Mouse (Mus musculus) heart, adult 18-20 months (tissue): ENCODE results near the gene Myh7. TPM values are rescaled to one million over a fixed set of nuclear protein-coding genes. Genes with fewer than 3 reads are reported as not detected.
"Not testable (repeated sequence)": the region's sequence is repeated elsewhere in the genome, so short reads cannot be mapped to it uniquely, and the experiment has no call there.

Source experiments
- DNase-seq, 2 experiments: peaks; one replicate each; pipeline ENCODE4 v3.0.0; 2021 to 2022; ENCODE audit warnings: mixed read lengths in 1 of 2
- total RNA-seq, 2 experiments: library from RNA; stranded (reverse); gene quantifications; 2 replicates each; pipeline ENCODE4 v1.2.3; 2021

The Myh7 gene
- total RNA-seq, 2 experiments from 2014 or later, result 1,849 to 2,242 TPM

DNA sequence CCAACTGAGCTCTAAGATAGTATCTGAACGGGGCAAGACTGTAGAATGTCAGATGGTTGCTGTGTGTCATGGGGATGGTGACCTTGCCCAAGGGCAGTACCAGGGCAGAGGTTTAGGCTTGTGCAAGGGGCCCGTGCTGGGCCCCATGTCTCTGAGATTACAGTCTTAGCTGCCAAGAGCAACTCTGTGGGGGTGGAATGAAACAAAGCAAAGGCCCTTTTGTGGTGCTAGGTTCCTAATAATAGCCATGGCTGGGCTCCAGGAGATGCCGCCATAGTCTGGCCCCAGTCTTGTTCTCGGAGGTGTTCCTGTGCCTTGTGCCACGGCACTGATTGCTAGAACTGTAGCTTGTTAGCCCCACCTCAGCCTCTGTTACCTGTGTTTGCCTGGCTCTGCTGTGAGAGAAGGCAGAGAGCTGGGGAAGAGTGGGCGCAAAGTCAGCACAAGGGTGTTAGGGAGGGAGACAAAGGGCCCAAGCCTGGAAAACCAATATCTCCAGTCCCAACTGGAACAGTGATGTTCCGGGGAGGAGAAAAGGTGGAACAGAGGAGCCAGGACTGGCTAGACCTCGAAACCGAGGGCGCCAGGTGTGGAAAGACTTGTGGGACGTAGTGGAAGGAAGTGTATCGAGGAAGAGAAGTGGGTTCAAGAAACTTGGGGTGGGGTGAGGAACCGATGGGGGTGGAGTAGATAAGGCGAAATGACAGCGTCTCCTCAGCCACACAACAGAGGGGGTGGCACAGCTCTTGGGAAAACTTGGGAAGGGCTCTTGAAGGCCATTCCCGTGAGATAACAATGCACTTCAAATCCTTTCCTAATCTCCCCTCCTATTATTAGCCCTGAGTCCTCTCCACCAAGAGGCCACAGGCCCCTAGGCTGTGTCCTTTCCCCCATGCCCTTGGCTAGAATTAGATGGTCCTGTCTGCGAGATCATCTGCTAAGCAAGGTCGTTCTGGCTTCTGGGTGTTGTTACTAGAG lies 9.7 kb upstream of the Myh7 start:
- DNase-seq, result peak; percentile 81 to 86

DNA sequence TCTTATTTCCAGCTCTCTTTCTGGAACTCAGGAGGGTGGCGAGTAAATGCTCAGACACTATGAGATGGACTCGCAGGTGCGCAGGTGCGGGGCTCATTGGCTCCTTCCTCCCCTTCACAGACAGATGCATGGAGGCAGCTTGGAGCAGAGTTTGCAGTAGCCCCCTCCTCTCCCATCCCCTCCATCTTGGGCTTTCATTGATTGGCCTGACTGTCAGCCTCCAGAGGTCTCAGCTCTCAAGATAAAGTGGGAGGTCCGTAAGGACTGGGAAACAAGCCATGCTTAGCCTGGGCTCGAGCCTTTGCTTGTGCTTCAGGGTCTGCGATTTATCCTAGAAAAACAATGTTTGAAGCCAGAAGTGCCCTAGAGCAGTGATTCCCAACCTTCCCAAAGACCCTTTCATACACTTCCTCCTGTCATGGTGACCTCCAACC lies 8.3 kb upstream of the Myh7 start:
- no peak for DNase-seq

DNA sequence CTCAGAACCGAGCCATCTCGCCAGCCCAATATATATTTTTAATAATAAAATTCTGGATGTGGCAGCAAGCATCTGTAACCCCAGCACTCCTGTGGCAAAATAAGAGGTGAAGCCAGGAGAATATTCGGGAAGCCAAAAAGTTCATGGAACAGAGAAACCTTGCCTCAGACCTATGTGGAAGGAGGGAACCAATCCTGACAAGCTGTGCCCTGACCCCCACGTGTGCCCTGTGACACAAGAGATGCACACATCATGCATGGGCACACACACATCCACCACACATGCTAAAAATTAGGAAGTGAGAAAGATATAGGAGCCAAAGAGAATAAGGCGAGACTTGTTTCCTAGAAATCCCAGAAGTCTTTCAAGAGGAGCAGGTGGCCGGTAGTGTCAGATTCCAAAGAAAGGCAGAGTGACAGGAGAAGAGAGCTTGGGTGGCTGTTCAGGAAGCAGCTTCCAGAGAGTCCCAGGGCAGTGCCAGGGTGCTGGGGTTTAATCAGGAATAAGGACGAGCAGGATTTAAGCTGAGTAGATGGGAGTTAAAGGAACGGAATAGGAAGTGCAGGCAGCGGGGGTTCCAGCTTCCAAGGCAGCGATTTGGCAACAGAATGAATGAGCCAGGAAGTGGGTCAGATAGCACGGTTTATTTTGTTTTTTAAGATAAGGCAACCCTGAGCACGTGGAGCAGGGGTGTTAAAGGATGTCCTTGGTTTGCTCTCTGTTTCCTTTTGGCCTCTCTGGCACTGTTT lies 7.7 kb upstream of the Myh7 start:
- DNase-seq, result peak in 1 of 2 experiments; percentile 65

DNA sequence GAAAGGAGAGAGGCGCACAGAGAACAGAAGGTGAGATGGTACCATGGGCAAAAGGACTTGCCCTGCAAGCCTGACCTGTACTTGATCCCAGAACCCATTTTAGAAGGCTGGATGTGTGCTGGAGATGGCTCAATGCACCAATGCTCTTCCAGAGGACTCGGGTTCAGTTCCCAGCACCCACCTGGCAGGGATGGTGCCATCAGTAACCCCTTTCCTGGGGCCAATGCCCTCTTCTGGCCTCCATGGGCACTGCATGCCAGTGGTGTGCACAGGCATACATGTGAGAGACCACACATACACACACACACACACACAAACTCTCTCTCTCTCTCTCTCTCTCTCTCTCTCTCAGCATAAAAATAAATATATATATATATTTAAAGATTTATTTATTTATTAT lies 7.0 kb upstream of the Myh7 start:
- no peak for DNase-seq

DNA sequence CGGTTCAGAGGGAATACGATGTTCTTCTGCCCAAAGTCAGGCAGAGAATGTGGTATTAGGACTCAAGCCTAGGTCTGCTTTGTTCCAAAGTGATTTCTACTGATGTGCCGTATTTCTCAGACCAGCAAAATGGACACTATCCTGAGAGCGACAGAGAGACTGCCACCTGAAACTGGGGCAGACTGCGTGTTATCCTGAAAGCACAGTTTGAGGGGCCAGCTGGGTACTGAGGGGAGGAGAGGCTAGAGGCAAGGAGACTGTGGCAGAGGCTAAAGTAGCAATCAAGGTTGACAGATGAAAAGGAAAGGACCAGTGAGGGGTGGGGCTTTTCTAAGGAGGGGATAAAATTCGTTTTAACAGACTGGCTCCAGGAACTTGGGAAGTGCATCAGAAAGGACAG lies 6.4 kb upstream of the Myh7 start:
- no peak for DNase-seq

DNA sequence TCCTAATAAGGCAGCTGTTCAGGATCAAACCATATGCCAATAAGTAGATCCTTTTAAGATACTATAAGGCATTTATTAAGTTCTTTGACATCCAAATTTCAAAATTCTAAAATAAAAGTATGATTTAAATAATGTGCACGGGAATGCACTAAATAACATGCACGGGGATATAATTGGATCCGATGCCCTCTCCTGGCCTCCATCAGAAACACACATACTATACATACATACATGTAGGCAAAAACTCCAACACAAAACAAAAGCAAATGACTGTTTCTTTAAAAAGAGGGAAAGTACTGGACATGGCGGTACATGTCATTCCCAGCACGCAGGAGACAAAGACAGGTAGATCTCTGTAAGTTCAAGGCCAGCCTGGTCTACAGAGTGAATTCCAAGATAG lies 5.4 kb upstream of the Myh7 start:
- not testable (repeated sequence) for DNase-seq

DNA sequence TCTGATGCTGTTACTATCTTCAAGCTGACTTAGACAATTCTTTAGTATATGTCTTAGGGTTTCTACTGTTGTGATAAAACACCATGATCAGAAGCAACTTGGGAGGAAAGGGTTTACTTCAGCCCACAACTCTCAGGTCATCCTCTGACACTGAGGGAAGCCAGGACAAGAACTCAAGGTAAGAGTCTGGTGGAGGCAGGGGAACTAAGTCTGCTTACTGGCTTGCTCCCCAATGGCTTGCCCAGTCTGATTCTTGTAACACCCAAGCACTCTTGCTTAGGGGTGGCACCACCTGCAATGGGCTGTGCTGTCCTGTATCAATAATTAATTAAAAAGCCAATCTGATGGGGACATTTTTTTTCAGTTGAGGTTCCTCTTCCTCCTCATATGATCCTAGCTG lies 4.3 kb upstream of the Myh7 start:
- no peak for DNase-seq

DNA sequence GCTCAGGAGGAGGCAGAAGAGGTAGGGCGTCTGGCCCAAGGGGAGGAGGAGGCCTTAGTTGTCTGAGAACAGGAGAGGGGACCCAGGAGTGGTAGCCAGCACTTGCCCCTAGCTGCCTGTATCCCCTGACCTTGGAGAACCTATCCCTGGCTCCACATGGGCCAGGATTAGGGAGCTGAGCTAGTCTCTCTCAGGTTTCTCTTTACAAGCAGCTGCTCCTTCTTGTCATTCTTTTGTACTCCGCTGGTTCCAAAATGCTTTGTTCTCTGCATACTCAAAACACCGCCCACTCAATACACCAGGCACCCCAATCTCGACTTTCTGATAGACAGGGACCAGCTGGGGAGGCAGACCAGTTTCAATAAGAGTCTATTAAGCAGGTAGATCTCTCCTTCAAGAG lies 2.9 kb upstream of the Myh7 start:
- peak in 1 of 2 experiments; percentile 32 for DNase-seq

DNA sequence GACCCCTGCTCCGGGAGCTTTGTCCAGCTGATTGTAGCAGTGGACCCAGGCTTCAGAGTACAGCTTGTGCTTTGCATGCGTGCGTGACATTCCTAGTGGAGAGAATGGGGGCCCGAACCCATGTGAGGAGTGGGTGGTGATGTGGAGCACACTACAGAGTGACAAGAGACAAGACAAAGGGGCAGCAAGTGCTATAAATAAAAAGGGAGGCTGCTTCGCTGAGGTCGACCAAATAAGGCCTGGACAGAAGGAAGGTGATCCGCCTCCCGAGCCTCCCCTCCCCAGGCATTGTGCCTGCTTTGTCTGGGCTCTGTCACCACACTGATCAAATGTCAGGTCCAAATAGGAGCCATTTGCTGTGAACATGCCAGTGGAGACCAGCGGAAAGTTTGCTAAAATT lies 2.4 kb upstream of the Myh7 start:
- peak; percentile 34 to 57 for DNase-seq

DNA sequence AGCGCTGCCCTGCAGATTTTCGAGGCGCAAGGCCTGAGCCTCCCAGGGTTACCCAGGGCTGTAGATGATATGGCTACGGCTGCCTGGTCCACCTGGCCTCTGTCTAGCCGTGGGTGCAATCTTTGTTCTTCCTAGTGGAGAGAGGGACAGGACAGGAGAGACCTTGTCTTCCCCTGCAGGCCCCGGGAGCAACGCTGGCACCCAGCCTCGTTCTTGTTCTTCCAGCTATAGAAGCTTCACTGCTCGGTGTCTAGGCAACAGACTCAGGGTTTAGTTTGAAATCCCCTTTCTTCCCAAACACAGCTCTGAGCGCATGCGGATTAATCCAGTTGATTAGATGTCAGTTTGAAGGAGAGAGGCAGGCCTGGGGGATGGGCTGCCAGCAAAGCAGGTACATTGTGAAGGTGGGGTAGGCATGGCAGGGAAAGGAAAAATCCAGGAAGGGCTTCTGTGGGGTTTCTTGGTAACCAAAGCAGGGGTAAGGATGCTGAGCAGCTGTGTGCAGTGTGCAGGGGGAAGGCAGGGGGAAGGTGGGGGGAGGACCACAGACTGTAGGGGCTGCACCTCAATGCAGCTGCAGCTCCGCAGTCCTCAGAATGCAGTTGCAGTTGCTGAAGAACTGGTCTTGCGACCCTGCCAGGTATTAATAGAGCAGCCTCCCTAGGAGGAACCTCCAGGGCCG lies 1.2 kb upstream of the Myh7 start:
- peak in 1 of 2 experiments; percentile 36 for DNase-seq

DNA sequence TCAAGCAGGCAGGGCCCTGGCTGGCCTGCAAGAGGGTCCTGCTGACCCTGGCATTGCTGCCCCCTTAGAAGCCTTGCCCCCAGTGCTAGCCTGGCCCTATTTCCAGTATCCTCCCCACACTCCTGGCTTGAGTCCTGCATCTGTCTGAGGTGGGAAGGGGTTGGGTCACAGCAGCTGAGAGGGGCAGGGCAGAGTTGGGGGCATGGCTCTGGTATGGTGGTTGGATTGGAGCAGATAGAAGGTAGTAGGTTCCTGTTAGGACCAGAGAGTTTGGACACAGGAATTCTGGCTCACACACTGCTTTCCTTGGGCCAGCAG lies 402 bp upstream of the Myh7 start:
- DNase-seq, result peak in 1 of 2 experiments; percentile 36

DNA sequence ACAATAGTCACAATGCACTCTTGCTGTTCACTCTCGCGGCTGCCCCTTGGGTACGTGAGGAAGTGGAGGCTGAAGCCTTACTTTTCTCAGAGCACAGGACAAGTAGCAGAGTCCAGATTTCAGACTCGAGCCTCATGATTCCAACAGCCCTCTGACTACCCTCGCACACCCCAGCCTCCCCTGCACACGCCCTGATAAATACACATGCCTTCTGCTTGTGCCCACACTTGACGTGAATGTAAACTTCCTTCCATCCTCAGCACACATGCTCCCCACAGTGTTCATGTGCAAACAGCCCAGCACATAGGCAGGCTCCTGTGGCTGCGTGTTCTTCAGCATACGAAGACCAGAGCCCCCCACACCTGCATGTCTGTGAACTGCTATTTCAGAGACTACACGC lies 790 bp downstream of the Myh7 start:
- DNase-seq, result no peak

DNA sequence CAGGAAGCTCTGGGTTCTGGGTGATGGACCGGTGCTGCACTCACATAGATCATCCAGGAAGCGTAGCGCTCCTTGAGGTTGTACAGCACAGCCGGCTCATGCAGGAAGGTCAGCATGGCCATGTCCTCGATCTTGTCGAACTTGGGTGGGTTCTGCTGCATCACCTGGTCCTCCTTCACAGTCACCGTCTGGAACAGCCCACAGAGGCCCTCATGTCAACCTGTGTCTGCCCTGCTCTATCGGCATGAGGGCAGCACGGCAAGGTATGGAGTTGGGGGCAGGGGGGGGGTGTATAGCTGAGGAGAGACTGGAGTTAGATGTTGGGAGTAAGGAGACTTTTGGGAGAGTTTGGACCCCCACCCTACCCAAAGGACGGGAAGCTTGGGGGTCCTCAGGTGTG lies 2.2 kb downstream of the Myh7 start:
- no peak for DNase-seq

DNA sequence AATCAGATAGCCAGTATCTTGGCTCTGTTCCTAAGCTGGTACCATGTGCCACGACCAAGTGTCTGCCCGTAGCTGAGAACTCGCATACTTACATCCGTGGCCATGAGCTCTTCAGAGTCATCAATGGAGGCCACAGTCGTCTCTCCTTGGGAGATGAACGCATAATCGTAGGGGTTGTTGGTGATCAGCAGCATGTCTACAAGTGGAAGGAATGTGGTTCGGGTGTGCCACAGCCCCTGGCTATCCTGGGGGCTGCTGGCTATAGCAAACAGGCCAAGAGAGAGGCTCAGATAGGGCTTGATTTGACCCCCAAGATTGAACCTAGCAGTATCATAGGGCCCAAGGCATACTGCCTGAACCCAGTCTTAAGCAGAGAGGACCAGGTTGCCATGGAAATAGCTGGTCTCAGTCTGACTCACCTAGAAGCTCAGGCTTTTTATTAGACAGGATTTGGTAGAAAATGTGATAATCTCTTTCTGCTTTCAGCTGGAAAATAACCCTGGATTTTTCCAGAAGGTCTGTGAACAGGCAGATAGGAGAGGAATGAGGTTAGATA lies 4.5 kb downstream of the Myh7 start:
- no peak for DNase-seq

DNA sequence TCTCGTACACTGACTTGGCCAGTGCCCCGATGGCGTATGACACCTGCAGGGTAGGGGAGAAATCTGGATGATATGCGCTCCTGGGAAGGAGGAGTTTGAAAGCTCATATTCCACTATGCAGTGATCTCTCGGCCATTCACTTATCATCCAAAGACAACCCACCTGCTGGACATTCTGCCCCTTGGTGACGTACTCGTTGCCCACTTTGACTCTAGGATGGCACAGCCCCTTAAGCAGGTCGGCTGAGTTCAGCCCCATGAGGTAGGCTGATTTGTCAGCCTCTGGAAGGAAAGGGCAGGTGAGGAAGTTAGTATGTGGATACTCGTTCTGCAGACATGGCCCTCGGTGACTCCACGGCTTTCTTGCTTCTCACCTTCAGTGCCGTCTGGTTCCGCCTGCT lies 5.5 kb downstream of the Myh7 start:
- DNase-seq, result no peak

DNA sequence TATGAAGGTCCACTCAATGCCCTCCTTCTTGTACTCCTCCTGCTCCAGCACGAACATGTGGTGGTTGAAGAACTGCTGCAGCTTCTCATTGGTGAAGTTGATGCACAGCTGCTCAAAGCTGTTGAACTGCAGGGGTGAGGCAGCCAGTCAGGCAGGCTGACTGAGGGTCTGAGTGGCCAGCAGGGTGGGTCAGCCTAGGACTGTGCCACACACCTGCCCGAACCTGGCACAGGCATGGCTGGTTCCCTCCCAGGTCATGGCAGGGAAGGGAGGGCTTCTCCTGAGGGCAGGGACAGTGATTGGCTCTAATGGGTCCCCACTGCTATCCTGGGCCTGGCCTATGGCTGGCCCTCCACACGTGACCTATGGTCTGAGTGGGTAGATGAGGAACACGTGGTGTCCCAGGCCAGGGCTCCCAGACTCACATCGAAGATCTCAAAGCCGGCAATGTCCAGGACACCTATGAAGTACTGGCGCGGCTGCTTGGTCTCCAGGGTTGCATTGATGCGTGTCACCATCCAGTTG lies 6.0 kb downstream of the Myh7 start:
- DNase-seq, result not testable (repeated sequence)

DNA sequence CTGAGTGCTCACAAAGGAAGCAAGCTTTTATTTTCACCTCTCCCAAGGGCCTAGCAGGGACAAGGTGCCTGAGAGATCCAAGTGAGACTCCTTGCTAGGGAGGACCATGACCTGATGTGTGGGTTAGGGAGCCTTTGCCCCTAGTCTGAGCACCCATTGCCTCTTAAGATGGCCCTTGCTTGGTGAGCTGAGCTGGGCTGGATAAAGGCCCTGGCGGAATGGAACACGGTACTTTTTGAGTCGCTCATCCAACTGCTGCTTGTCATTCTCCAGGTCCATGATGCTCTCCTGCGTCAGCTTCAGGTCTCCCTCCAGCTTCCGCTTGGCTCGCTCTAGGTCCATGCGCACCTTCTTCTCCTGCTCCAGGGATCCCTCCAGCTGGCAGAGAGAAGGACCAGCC lies 12.5 kb downstream of the Myh7 start:
- DNase-seq, result no peak

DNA sequence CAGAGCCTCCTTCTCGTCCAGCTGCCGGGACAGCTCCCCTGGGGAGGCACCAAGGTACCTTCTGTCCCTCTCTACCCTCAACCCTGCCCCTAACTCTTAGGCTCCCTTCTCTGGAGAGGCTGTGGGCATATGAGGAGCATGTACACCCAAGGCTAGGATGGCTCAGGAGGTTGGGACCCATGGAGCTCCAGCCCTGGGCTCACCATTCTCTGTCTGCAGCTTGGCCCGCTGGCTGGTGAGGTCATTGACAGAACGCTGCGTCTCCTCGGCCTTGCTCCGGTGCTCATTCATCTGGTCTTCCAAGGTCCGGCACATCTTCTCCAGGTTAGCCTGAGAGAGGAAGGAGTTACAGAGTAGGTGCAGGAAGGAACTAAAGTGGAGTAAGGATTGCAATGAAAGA lies 15.8 kb downstream of the Myh7 start:
- no peak for DNase-seq

DNA sequence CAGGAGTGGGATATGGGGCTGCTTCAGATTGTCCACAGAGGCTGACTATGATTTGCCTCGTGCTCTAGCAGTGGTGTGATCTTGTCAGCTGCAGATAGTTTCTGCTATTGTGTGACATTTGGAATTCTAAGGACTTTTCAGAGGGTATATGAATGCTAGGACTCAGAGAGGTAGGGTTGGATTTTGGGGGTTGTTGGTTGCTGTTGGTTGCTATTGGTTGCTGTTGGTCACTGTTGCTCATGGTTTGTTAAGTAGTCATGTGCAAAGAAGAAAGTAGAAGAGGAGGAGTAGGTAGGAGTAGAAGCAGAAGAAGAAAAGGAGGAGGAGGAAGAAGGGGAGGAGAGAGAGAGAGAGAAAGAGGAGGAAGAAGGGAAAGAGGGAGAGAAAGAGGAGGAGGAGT lies 17.8 kb downstream of the Myh7 start, which contains the start of gene Gm17428:
Gm17428 (plus strand) TSS at position 301 of the 400 bp plus-strand sequence.
- DNase-seq, result no peak

DNA sequence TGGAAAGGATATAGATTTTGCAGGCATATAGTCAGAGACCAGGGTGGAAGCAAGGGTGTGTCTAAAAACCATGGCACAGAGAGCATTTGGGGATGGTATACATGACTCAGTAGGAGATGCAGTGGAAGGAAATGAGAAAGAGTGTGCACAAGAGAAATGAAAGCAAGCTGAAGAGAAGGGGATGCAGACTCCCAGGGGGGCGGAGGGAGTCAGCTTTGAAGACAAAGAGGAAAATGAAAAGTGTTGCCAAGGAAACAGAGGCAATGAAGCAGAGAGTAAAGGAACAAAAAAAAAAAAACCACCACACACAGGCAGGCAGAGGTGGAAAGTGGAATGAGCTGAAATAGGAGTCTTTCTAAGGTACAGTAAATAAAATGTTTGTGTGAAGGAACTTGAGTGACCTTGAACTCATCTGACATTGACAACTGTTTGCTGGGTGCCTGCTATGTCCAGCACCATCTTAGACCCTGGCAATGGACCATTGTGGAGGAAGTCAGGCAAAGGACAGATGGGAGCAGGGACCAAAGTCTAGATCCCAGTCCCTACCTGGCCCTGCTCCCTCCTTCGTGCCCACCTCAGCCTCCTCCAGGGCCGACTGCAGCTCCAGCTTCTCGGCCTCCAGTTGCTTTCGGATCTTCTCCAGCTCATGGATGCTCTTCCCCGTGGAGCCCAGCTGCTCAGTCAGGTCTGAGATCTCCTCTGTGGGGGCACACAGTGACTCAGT lies 20.2 kb downstream of the Myh7 start:
- DNase-seq, result no peak

DNA sequence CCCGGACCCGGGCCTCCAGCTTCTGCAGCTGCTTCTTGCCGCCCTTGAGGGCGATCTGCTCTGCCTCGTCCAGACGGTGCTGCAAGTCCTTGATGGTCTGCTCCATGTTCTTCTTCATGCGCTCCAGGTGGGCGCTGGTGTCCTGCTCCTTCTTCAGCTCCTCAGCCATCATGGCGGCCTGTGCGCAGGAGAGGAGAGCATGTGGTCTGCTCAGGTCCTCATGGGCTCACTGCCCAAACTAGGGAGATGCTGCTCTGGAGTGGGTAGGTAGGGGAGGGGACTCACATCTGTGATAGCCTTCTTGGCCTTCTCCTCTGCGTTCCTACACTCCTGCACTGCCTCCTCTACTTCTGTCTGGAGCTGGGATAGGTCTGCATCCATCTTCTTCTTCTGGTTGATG lies 21.6 kb downstream of the Myh7 start:
- not testable (repeated sequence) for DNase-seq
